Mouse (Mus musculus): ENCODE data around the gene Psmc6.

DNA sequence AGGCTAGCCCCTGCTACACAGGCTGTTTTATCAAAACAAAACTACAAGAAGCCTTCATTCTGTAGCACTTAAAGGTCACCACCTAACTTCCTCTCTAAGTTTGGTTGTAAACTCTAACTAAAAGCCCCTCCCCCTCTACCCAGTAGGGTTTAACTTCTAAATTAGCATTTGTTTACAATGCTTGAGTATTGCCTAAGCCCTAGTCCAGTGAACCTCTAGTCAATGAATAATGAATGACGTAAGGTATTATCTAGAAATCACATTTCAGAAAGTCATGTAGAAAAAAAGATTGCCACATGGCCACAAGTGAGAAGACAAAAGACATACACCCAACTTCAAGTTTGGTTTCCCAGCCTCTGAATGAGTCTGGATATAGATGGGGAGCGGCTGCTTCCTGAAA, 57.9 kb downstream of the Psmc6 start:
- no peak for TF ChIP-seq CTCF (IDR thresholded peaks at IDR 0.05; ENCODE audit: insufficient read depth, low read length)
- TF ChIP-seq POLR2A (IDR thresholded peaks at IDR 0.05; ENCODE audit: borderline replicate concordance, extremely low read depth, low read depth, low read length), result no peak

Measured in lung, adult 2 months (tissue).